Mouse (Mus musculus): ENCODE measurements around the gene Kl. TPM values are rescaled to one million over a fixed set of nuclear protein-coding genes. Genes with fewer than 3 reads are reported as not detected.
A peak's percentile ranks its signal among the peaks of the same experiment; 100 is the strongest.

Kl gene
- polyA plus RNA-seq, 1 experiment from 2014 or later = 0.07 TPM

GRCm38 (mm10) chr5:151023461-151023860, 71.1 kb downstream of the Kl start:
- Histone ChIP-seq H3K36me3 (ENCODE audit: control insufficient read depth, insufficient read depth, low read length) (no peaks in the 10 kb centered on the region), H3K27ac (replicated peaks; ENCODE audit: low read depth, low read length) (no peak overlapping the region), H3K27me3 (ENCODE audit: control insufficient read depth, insufficient read depth, low read length) (no peaks in the 10 kb centered on the region), H3K4me3 (ENCODE audit: low read depth, low read length) (no peak overlapping the region), H3K9ac (ENCODE audit: low read length) (no peak overlapping the region), H3K4me2 (ENCODE audit: low read depth, severe bottlenecking) (no peak overlapping the region), H3K4me1 (ENCODE audit: control insufficient read depth, insufficient read depth, low read length) (peaks cover 20% of the 10 kb centered on the region; the same call in 1 of the 2 replicates), H3K9me3 (ENCODE audit: control insufficient read depth, low read length) (no peaks in the 10 kb centered on the region)
- ATAC-seq (ENCODE audit: insufficient number of reproducible peaks, low FRiP score, low TSS enrichment, low read depth) (no peak), DNase-seq (ENCODE audit: low spot score) (peak; percentile 54)
- 10% methylated on average over 8 of the region's 8 CpGs for WGBS

GRCm38 (mm10) chr5:151024483-151024882, 72.1 kb downstream of the Kl start:
- DNase-seq (ENCODE audit: low spot score) = no peak
- peaks cover 16% of the 10 kb centered on the region; the same call in 1 of the 2 replicates for H3K4me1 ChIP-seq (ENCODE audit: control insufficient read depth, insufficient read depth, low read length)
- no peaks in the 10 kb centered on the region for H3K27me3 ChIP-seq (ENCODE audit: control insufficient read depth, insufficient read depth, low read length)
- no peak overlapping the region for H3K4me2 ChIP-seq (ENCODE audit: low read depth, severe bottlenecking)
- no peak overlapping the region for H3K27ac ChIP-seq (replicated peaks; ENCODE audit: low read depth, low read length)
- H3K9ac ChIP-seq (ENCODE audit: low read length) = no peak overlapping the region
- H3K4me3 ChIP-seq (ENCODE audit: low read depth, low read length) = no peak overlapping the region
- ATAC-seq (ENCODE audit: insufficient number of reproducible peaks, low FRiP score, low TSS enrichment, low read depth) = no peak
- 67% methylated on average over 2 of the region's 2 CpGs for WGBS
- no peaks in the 10 kb centered on the region for H3K9me3 ChIP-seq (ENCODE audit: control insufficient read depth, low read length)
- no peaks in the 10 kb centered on the region for H3K36me3 ChIP-seq (ENCODE audit: control insufficient read depth, insufficient read depth, low read length)

DNA sequence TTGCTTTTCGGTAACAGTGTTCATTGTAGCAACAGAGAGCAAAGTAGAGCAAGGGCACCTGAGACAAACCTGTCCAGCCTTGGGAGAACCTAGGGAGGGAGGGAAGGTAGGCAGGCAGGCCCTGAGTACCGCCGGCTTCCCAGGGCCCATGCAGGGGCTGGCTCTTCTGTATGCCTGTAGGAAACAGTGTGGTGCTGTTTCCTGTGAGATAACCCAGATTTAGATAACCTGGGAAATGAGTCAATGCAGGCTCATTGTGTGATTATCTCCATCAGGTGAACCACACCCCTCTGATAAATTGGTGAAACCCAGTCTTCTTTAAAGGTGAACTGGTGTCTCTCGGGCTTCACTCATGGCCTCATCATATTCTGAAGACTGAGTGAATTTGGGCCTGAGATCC, 73.7 kb downstream of the Kl start:
- Histone ChIP-seq H3K36me3 (ENCODE audit: control insufficient read depth, insufficient read depth, low read length) (no peaks in the 10 kb centered on the region), H3K27me3 (ENCODE audit: control insufficient read depth, insufficient read depth, low read length) (no peaks in the 10 kb centered on the region), H3K9ac (ENCODE audit: low read length) (no peak overlapping the region), H3K9me3 (ENCODE audit: control insufficient read depth, low read length) (no peaks in the 10 kb centered on the region), H3K27ac (replicated peaks; ENCODE audit: low read depth, low read length) (peak overlapping the region; percentile 42; the same call in 1 of the 2 replicates), H3K4me1 (ENCODE audit: control insufficient read depth, insufficient read depth, low read length) (peaks cover 13% of the 10 kb centered on the region; the same call in 1 of the 2 replicates), H3K4me2 (ENCODE audit: low read depth, severe bottlenecking) (no peak overlapping the region), H3K4me3 (ENCODE audit: low read depth, low read length) (no peak overlapping the region)
- no peak for DNase-seq (ENCODE audit: low spot score)
- ATAC-seq (ENCODE audit: insufficient number of reproducible peaks, low FRiP score, low TSS enrichment, low read depth) = no peak
- WGBS = 88% methylated on average over 4 of the region's 4 CpGs

- H3K27ac ChIP-seq (replicated peaks; ENCODE audit: low read depth, low read length) = peak overlapping the region; percentile 42; the same call in 1 of the 2 replicates
- H3K4me3 ChIP-seq (ENCODE audit: low read depth, low read length) = no peak overlapping the region
- no peaks in the 10 kb centered on the region for H3K9me3 ChIP-seq (ENCODE audit: control insufficient read depth, low read length)
- H3K4me1 ChIP-seq (ENCODE audit: control insufficient read depth, insufficient read depth, low read length) = peaks cover 18% of the 10 kb centered on the region; the same call in 1 of the 2 replicates
- no peak overlapping the region for H3K4me2 ChIP-seq (ENCODE audit: low read depth, severe bottlenecking)
- DNase-seq (ENCODE audit: low spot score) (peak; percentile 73), ATAC-seq (ENCODE audit: insufficient number of reproducible peaks, low FRiP score, low TSS enrichment, low read depth) (peak; percentile 75; the same call in 1 of the 2 replicates)
- H3K9ac ChIP-seq (ENCODE audit: low read length) = no peak overlapping the region
- no peaks in the 10 kb centered on the region for H3K27me3 ChIP-seq (ENCODE audit: control insufficient read depth, insufficient read depth, low read length)
- H3K36me3 ChIP-seq (ENCODE audit: control insufficient read depth, insufficient read depth, low read length) = no peaks in the 10 kb centered on the region
- 22% methylated on average over 7 of the region's 7 CpGs for WGBS
Observed at GRCm38 (mm10) chr5:151027171-151027570, 74.8 kb downstream of the Kl start.

- Histone ChIP-seq H3K27ac (replicated peaks; ENCODE audit: low read depth, low read length) (no peak overlapping the region), H3K4me3 (ENCODE audit: low read depth, low read length) (no peak overlapping the region), H3K9me3 (ENCODE audit: control insufficient read depth, low read length) (no peaks in the 10 kb centered on the region), H3K36me3 (ENCODE audit: control insufficient read depth, insufficient read depth, low read length) (no peaks in the 10 kb centered on the region), H3K27me3 (ENCODE audit: control insufficient read depth, insufficient read depth, low read length) (no peaks in the 10 kb centered on the region), H3K4me1 (ENCODE audit: control insufficient read depth, insufficient read depth, low read length) (peaks cover 16% of the 10 kb centered on the region; the same call in 1 of the 2 replicates), H3K9ac (ENCODE audit: low read length) (no peak overlapping the region), H3K4me2 (ENCODE audit: low read depth, severe bottlenecking) (no peak overlapping the region)
- DNase-seq (ENCODE audit: low spot score) (no peak), ATAC-seq (ENCODE audit: insufficient number of reproducible peaks, low FRiP score, low TSS enrichment, low read depth) (no peak)
- 75% methylated on average over 6 of the region's 6 CpGs for WGBS
Observed at GRCm38 (mm10) chr5:151028906-151029305, 76.5 kb downstream of the Kl start.

DNA sequence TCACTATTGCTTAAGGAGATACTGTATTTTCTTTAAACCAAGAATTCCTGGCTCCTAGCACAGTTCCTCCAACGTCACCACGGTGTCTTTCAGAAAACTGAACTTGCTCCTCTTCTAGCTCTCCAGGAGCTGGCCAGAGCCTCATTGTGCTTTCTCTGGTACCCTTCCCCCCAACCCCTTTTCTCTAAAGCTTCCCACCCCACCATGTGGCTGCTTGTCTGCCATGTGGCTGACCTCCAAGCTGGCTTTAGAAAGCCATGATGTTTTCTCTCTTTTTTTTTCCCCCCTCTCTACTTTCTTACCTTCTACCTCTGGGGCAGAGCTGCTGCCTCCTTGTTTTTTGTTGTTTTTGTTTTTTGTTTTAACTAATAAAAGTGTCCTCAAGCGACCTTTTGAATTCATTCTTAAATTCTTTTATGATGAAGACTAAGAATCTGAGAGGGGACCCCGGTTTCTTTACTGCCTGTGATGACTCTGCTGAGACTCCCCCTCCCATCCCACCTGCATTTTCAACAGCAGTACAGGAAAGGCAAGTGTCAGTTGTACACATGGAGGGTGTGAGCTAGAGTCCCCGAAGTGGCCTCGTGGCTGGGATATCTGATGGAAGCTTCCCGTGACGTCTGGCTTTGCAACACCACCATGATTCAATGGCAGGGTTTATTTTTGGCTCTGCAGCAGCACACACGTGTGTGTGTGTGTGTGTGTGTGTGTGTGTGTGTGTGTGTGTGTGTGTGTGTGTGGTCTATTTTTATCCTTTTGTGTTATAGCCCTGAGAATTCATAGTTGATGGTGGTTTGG, 82.5 kb downstream of the Kl start:
- 76% methylated on average over 9 of the region's 9 CpGs for WGBS
- H3K27ac ChIP-seq (replicated peaks; ENCODE audit: low read depth, low read length) = no peak overlapping the region

DNA sequence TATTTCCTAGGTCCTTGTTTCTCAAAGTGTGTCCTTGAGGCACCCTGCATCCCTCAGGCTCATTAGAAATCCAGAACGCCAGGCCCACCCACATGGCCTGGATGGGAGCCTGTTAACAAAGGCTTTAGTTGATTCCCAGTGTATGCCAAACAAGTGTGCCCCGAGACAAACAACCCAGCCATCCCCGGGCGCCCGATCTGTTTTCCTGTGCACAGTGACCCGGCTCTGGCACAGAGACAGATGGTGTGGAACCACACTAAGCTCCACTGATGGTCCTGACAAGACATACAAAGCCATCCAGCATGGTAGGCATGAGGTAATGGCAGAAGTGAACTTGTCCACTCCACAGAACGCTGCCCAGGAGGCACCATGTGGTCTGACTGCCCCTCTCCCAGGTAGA, 85.5 kb downstream of the Kl start:
- 90% methylated on average over 7 of the region's 7 CpGs for WGBS
- ATAC-seq (ENCODE audit: insufficient number of reproducible peaks, low FRiP score, low TSS enrichment, low read depth) = no peak
- H3K4me3 ChIP-seq (ENCODE audit: low read depth, low read length) = no peak overlapping the region
- no peak for DNase-seq (ENCODE audit: low spot score)
- H3K9ac ChIP-seq (ENCODE audit: low read length) = no peak overlapping the region
- no peaks in the 10 kb centered on the region for H3K9me3 ChIP-seq (ENCODE audit: control insufficient read depth, low read length)
- H3K27ac ChIP-seq (replicated peaks; ENCODE audit: low read depth, low read length) = no peak overlapping the region
- H3K36me3 ChIP-seq (ENCODE audit: control insufficient read depth, insufficient read depth, low read length) = no peaks in the 10 kb centered on the region
- H3K4me1 ChIP-seq (ENCODE audit: control insufficient read depth, insufficient read depth, low read length) = no peaks in the 10 kb centered on the region
- H3K4me2 ChIP-seq (ENCODE audit: low read depth, severe bottlenecking) = no peak overlapping the region
- no peaks in the 10 kb centered on the region for H3K27me3 ChIP-seq (ENCODE audit: control insufficient read depth, insufficient read depth, low read length)

More for the DNA sequence above, 82.5 kb downstream of the Kl start:
- Histone ChIP-seq H3K4me3 (ENCODE audit: low read depth, low read length) (no peak overlapping the region), H3K27me3 (ENCODE audit: control insufficient read depth, insufficient read depth, low read length) (no peaks in the 10 kb centered on the region), H3K9ac (ENCODE audit: low read length) (no peak overlapping the region), H3K4me1 (ENCODE audit: control insufficient read depth, insufficient read depth, low read length) (0 out of 2 replicates have a peak, but pooled peaks cover 5% of the 10 kb centered on the region), H3K4me2 (ENCODE audit: low read depth, severe bottlenecking) (no peak overlapping the region), H3K9me3 (ENCODE audit: control insufficient read depth, low read length) (no peaks in the 10 kb centered on the region), H3K36me3 (ENCODE audit: control insufficient read depth, insufficient read depth, low read length) (no peaks in the 10 kb centered on the region)
- no peak for ATAC-seq (ENCODE audit: insufficient number of reproducible peaks, low FRiP score, low TSS enrichment, low read depth)
- DNase-seq (ENCODE audit: low spot score) = no peak

- Histone ChIP-seq H3K9ac (ENCODE audit: low read length) (no peak overlapping the region), H3K36me3 (ENCODE audit: control insufficient read depth, insufficient read depth, low read length) (peaks cover 2% of the 10 kb centered on the region; the same call in 1 of the 2 replicates), H3K9me3 (ENCODE audit: control insufficient read depth, low read length) (no peaks in the 10 kb centered on the region), H3K27ac (replicated peaks; ENCODE audit: low read depth, low read length) (no peak overlapping the region), H3K4me1 (ENCODE audit: control insufficient read depth, insufficient read depth, low read length) (peaks cover 4% of the 10 kb centered on the region; the same call in 1 of the 2 replicates), H3K4me2 (ENCODE audit: low read depth, severe bottlenecking) (no peak overlapping the region), H3K27me3 (ENCODE audit: control insufficient read depth, insufficient read depth, low read length) (no peaks in the 10 kb centered on the region), H3K4me3 (ENCODE audit: low read depth, low read length) (no peak overlapping the region)
- no peak for ATAC-seq (ENCODE audit: insufficient number of reproducible peaks, low FRiP score, low TSS enrichment, low read depth)
- no peak for DNase-seq (ENCODE audit: low spot score)
- 96% methylated on average over 5 of the region's 5 CpGs for WGBS
Observed at GRCm38 (mm10) chr5:151042911-151043310, 90.5 kb downstream of the Kl start.
